Mouse (Mus musculus) lung, embryonic 14.5 days (tissue): ENCODE measurements around the gene Serinc2. TPM values are rescaled to one million over a fixed set of nuclear protein-coding genes. Genes with fewer than 3 reads are reported as not detected.

Experiments used
- ATAC-seq: fragments of 200-750 bp; cut with Nextera tagmentation; 2 replicates; pipeline ENCODE4 v1.8.0; 2017; ENCODE audit warnings: mild to moderate bottlenecking, moderate TSS enrichment, moderate library complexity; ENCODE audit not compliant: insufficient read depth
- DNase-seq: peaks from one replicate; pipeline ENCODE4 v3.0.0-alpha.2; 2015
- H3K27ac ChIP-seq: fragments of 300-500 bp; sonication (generic); 2 replicates; pipeline ENCODE4 v1.5.1; 2014; ENCODE audit warnings: low read depth, mild to moderate bottlenecking, moderate library complexity
- H3K27me3 ChIP-seq: fragments of 300-500 bp; sonication (generic); 2 replicates; pipeline ENCODE4 v1.6.1; 2014; ENCODE audit warnings: low read length, control low read depth; ENCODE audit not compliant: insufficient read depth
- H3K36me3 ChIP-seq: fragments of 300-500 bp; sonication (generic); 2 replicates; pipeline ENCODE4 v1.6.1; 2014; ENCODE audit warnings: control low read depth; ENCODE audit not compliant: insufficient read depth
- H3K4me1 ChIP-seq: fragments of 300-500 bp; sonication (generic); 2 replicates; pipeline ENCODE4 v1.6.1; 2014; ENCODE audit warnings: antibody characterized with exemption, control low read depth; ENCODE audit not compliant: insufficient read depth
- H3K4me2 ChIP-seq: fragments of 300-500 bp; sonication (generic); 2 replicates; pipeline ENCODE4 v1.6.1; 2014; ENCODE audit warnings: mild to moderate bottlenecking
- H3K4me3 ChIP-seq: fragments of 300-500 bp; sonication (generic); 2 replicates; pipeline ENCODE4 v1.5.1; 2014; ENCODE audit warnings: low read depth, low read length
- H3K9ac ChIP-seq: fragments of 300-500 bp; sonication (generic); 2 replicates; pipeline ENCODE4 v1.6.1; 2014
- H3K9me3 ChIP-seq: fragments of 300-500 bp; sonication (generic); 2 replicates; pipeline ENCODE4 v1.6.1; 2016; ENCODE audit warnings: low read depth, low read length, control low read depth
- CTCF ChIP-seq: IDR thresholded peaks from 2 replicates; pipeline ENCODE4 v1.5.1; 2016; ENCODE audit warnings: antibody characterized with exemption, low read depth
- WGBS: fragments of 180-500 bp; shearing (Covaris S2); extraction: QIAGEN DNeasy Blood & Tissue Kit; methylation state at CpG from one replicate; pipeline ENCODE4 v1.1.7; 2014; 5-methylcytosine and 5-hydroxymethylcytosine counted together
- polyA plus RNA-seq: library from polyadenylated mRNA; unstranded; fragments of >200 nt; fragmentation: Nextera tagmentation; extraction: Ambion mirVana; gene quantifications from 2 replicates; pipeline ENCODE4 v1.2.1, GENCODE M21; 2014

The Serinc2 gene
- polyA plus RNA-seq, 1 experiment from 2014 or later, result 22.2 TPM

DNA sequence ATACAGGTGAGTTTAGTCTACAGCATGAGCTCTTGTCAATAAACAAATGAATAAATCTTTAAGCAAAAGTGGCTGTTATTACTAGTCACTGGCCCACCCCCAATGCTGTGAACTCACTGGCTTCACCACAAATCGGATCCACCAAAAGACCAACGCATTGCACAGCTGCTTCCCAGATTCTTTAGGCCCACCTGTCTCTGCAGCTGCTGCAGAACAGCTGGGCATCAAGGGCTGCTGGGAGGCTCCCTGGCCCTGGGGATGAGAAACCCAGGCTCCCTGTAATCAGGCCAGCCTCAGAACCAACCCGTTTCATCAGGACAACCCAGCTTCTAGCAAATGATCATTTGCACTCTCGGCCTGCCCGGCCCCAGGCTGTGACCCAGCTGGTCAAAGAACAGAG, 3.9 kb upstream of the Serinc2 start:
- no peaks in the 10 kb centered on the region for H3K36me3 ChIP-seq
- peaks cover 11% of the 10 kb centered on the region; the same call in 1 of the 2 replicates for H3K27me3 ChIP-seq
- no peak for TF ChIP-seq CTCF

DNA sequence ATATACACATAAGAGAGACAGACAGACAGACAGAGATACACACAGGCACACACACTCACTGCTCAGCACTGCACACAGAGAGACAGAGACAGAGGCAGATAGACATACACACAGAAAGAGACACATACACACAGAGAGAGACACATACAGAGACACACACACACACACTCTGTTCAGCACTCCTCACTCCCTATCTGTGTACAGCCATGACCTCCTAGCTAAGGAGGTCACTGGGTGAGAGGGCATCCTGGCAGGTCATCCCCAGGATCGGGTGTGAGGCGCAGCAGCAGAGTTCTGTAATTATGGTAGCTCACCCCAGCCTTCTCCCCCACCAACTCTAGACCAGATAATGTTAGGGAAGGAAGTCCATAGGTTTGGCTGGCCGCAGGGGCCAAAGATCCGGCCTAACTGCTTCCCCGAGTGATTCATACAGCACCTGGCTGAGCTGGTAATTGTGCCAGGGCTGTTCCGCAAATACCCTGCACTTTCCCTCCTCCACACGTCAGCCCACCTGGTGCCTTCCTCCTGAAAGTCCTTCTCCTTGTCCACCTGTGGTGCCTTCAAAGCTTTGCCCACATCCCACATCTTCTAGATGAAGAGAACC, 2.3 kb downstream of the Serinc2 start:
- Histone ChIP-seq H3K4me3 (no peak overlapping the region), H3K9ac (no peak overlapping the region), H3K27ac (no peak overlapping the region), H3K27me3 (peaks cover 32% of the 10 kb centered on the region), H3K4me2 (no peak overlapping the region), H3K9me3 (no peaks in the 10 kb centered on the region), H3K4me1 (no peaks in the 10 kb centered on the region; the same call in 1 of the 2 replicates), H3K36me3 (no peaks in the 10 kb centered on the region)
- DNase-seq (no peak), ATAC-seq (no peak)
- no peak for TF ChIP-seq CTCF
- WGBS, result 55% methylated on average over 7 of the region's 7 CpGs

More for the DNA sequence above, 3.9 kb upstream of the Serinc2 start:
- DNase-seq, result no peak
- WGBS, result 70% methylated on average over 5 of the region's 5 CpGs
- H3K9ac ChIP-seq, result no peak overlapping the region
- H3K4me3 ChIP-seq, result no peak overlapping the region
- no peak for ATAC-seq
- no peak overlapping the region for H3K4me2 ChIP-seq
- no peak overlapping the region for H3K27ac ChIP-seq
- no peaks in the 10 kb centered on the region for H3K9me3 ChIP-seq
- no peaks in the 10 kb centered on the region for H3K4me1 ChIP-seq

DNA sequence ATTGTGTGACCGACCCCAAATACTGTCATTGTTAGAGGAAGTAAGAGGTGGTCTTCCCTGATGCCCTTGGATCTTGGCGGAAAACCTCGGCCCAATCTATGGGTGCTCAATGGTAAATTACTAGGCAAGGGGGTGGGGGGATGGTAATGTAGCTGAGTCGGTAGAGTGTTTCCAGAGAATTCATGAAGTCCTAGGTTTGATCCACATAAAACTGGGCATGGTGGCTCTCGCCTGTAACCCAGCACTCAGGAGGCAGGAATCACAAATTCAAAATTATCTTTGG, 3.2 kb downstream of the Serinc2 start:
- 48% methylated on average over 5 of the region's 5 CpGs for WGBS
- Histone ChIP-seq H3K9ac (no peak overlapping the region), H3K4me3 (peak overlapping the region; percentile 54; the same call in 1 of the 2 replicates), H3K36me3 (no peaks in the 10 kb centered on the region), H3K27ac (no peak overlapping the region), H3K4me2 (peak overlapping the region; percentile 96), H3K27me3 (peaks cover 32% of the 10 kb centered on the region), H3K4me1 (no peaks in the 10 kb centered on the region; the same call in 1 of the 2 replicates), H3K9me3 (no peaks in the 10 kb centered on the region)
- ATAC-seq, result no peak
- DNase-seq, result no peak
- no peak for TF ChIP-seq CTCF

DNA sequence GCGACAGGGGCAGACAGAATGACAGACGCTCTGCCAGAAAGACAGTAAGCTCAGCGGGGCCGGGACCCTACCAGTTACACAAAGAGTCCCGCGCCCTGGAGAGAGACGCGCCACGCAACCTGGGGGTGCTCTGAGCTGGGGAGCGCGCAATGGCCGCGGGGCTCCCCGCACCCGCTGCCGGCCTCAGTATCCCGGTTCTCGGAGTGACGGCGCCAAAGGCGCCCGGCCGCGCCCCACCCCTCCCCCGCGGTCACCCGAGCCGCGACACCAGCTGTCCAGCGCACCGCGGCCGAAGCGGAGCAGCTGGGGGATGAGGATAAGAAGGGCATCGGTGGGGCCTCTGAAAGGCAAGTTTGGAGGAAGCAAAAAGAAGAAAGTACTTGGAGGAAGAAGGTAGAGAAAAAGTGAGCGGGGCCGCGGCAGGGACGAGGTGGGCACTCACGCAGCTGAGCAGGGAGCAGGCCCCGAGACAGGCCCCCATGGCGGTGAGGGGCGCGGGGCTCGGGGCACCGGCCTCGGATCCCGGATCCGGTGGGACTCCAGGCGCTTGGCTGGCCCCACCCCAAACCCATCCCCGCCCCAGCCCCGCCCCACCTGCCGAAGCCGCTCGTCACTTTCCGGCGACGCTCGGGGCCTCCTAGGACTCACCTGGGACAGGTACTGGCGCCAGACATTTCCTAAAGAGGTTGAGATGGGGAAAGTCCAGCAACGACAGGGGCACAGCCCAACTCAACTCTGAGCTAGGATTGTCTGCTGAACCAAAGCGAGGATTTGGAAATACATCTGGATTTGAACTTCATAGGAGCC, 3.8 kb downstream of the Serinc2 start:
- Histone ChIP-seq H3K9me3 (no peaks in the 10 kb centered on the region), H3K9ac (peak overlapping the region; percentile 62), H3K27ac (no peak overlapping the region), H3K4me3 (peak overlapping the region; percentile 54), H3K4me2 (peak overlapping the region; percentile 96), H3K36me3 (no peaks in the 10 kb centered on the region), H3K27me3 (peaks cover 32% of the 10 kb centered on the region), H3K4me1 (no peaks in the 10 kb centered on the region; the same call in 1 of the 2 replicates)
- DNase-seq, result peak; percentile 51
- ATAC-seq, result peak; percentile 58
- 1% methylated on average over 55 of the region's 62 CpGs for WGBS
- TF ChIP-seq CTCF, result no peak

DNA sequence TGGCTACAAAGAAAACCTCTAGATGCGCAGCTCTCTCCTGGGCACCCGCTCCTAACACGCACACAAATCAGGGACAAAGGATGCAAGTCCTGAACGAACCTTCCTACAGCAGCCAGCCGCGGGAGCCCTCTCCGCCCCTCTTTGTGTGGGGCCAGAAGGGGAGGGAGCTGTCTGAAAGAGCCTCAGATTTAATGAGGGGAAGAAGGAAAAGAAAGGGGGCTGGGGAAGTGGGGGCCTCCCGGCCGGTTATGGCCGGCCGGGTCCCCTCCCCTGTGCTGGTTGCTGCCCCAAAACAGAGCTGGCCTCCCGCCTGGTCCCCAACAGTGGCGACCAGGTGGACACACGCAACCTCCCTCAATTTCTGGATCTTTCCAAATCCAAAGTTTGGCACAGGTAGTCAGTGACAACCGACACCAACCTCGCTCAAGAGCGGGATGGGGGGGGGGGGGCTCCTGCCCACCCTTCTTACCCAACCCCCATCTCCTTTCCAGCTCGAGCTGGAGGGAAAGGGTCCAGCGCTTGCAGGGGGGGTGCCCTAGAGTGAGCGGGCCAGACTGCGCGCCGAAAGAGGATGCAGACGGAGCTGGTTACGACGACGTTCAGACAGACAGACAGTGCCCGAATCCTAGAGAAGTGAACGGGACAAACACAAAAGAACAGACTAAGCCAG, 4.5 kb downstream of the Serinc2 start:
- H3K4me3 ChIP-seq, result peak overlapping the region; percentile 54
- DNase-seq, result peak; percentile 56
- TF ChIP-seq CTCF, result no peak
- H3K4me2 ChIP-seq, result peak overlapping the region; percentile 96
- WGBS, result under 1% methylated on average over 29 of the region's 29 CpGs
- H3K27me3 ChIP-seq, result peaks cover 32% of the 10 kb centered on the region
- peak; percentile 67 for ATAC-seq
- no peak overlapping the region; the same call in 1 of the 2 replicates for H3K27ac ChIP-seq
- H3K9ac ChIP-seq, result peak overlapping the region; percentile 62
- no peaks in the 10 kb centered on the region for H3K9me3 ChIP-seq
- H3K4me1 ChIP-seq, result no peaks in the 10 kb centered on the region; the same call in 1 of the 2 replicates
- no peaks in the 10 kb centered on the region for H3K36me3 ChIP-seq

DNA sequence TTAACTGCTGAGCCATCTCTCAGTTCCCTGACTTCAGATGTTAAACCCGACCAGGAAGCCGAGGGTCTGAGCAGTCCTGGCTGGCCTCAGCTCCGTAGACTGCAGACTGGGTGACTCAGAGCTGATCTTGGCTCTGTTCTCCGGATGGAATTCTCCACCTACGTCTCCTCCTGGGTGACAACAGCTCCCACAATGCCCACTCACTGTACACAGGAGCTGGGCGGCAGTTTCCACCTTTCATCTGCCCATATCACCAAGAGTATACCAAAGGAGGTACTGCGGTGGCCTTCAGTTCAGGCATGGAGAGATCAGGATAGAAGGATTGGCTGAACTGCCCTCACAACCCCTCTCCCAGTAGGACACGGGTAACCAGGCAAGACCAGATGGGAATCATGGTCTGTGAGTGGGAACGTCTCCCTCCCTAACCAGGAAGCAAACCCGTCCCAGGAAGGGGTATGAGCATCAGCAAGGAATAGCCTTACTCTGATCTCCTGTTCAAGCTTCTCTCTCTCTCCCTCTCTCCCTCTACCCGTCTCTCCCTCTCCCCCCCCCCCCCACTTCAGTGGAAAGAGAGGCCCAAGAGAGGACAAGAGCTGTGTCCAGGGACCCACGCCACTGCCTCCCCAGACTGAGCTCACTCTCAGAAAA, 5.2 kb downstream of the Serinc2 start:
- H3K4me3 ChIP-seq, result peak overlapping the region; percentile 54
- H3K4me1 ChIP-seq, result no peaks in the 10 kb centered on the region; the same call in 1 of the 2 replicates
- DNase-seq, result no peak
- 0 out of 2 replicates have a peak, but pooled peaks have one; percentile 10 for ATAC-seq
- peak overlapping the region; percentile 96 for H3K4me2 ChIP-seq
- WGBS, result 11% methylated on average over 12 of the region's 12 CpGs
- no peaks in the 10 kb centered on the region for H3K36me3 ChIP-seq
- H3K9ac ChIP-seq, result peak overlapping the region; percentile 62; the same call in 1 of the 2 replicates
- H3K9me3 ChIP-seq, result no peaks in the 10 kb centered on the region
- H3K27me3 ChIP-seq, result peaks cover 28% of the 10 kb centered on the region
- H3K27ac ChIP-seq, result 0 out of 2 replicates have a peak overlapping the region, but pooled peaks have one; percentile 2
- no peak for TF ChIP-seq CTCF
